Mouse (Mus musculus): ENCODE data around the gene Akt3.

- TF ChIP-seq CTCF (conservative IDR thresholded peaks at IDR 0.05; ENCODE audit: insufficient read depth, insufficient read length, low read depth, low read length) (no peak), POLR2A (IDR thresholded peaks at IDR 0.05; ENCODE audit: low read depth, low read length) (no peak)
Observed at GRCm38 (mm10) chr1:176986275-176986674, 271.7 kb downstream of the Akt3 start.
